Mouse (Mus musculus) bone marrow macrophage, adult 2 months (primary cell): ENCODE measurements around the gene Neurl3.

ENCODE experiments used
- CTCF ChIP-seq: IDR thresholded peaks from 2 replicates; pipeline ENCODE4 v1.5.1; 2012; ENCODE audit warnings: low read depth, mild to moderate bottlenecking, low read length, moderate library complexity
- POLR2A ChIP-seq: IDR thresholded peaks from 2 replicates; pipeline ENCODE4 v1.6.1; 2012; ENCODE audit warnings: mild to moderate bottlenecking, low read depth, low read length, borderline replicate concordance

GRCm38 (mm10) chr1:36241903-36242429 is 32.5 kb downstream of the Neurl3 start:
- TF ChIP-seq CTCF (no peak), POLR2A (no peak)
